Mouse (Mus musculus) CH12.LX (cell line): Measurements from ENCODE around the gene Aldh6a1. TPM values are rescaled to one million over a fixed set of nuclear protein-coding genes. Genes with fewer than 3 reads are reported as not detected.

ENCODE experiments used
- DNase-seq: peaks from one replicate; pipeline ENCODE4 v3.0.0-alpha.2; 2013; ENCODE audit errors: extremely low read depth
- H3K27ac ChIP-seq: 2 replicates; pipeline ENCODE4 v1.5.1; 2012; ENCODE audit warnings: low read depth, mild to moderate bottlenecking, control low read depth, moderate library complexity; ENCODE audit not compliant: insufficient read depth
- H3K27me3 ChIP-seq: replicated peaks from 2 replicates; pipeline ENCODE3; 2012; ENCODE audit warnings: inconsistent platforms
- H3K36me3 ChIP-seq, 2 experiments: replicated peaks in 1 of 2; 2 replicates each; pipeline versions ENCODE3 to v1.6.1; 2012; ENCODE audit warnings: inconsistent platforms in 1 of 2, low read length in 1 of 2, mild to moderate bottlenecking in 1 of 2, mixed read lengths in 1 of 2, moderate library complexity in 1 of 2; ENCODE audit not compliant: control insufficient read depth in 1 of 2, insufficient read depth in 1 of 2
- H3K4me1 ChIP-seq, 2 experiments: 2 replicates each; pipeline ENCODE4 v1.6.1; 2012; ENCODE audit warnings: inconsistent platforms in 1 of 2, moderate library complexity in 1 of 2; ENCODE audit not compliant: insufficient read depth in 2 of 2, control insufficient read depth in 1 of 2
- H3K4me2 ChIP-seq: 2 replicates; pipeline ENCODE4 v1.6.1; 2012; ENCODE audit warnings: low read depth, mild to moderate bottlenecking, control low read depth; ENCODE audit not compliant: poor library complexity, insufficient read depth, severe bottlenecking
- H3K4me3 ChIP-seq, 3 experiments: fragments of 150-350 bp in 1 of 3; sonication (generic) in 1 of 3; replicated peaks in 1 of 3; 2 replicates each; pipeline versions ENCODE3 to v1.5.1; 2011 to 2012; ENCODE audit warnings: low read depth in 2 of 3, low read length in 2 of 3, mild to moderate bottlenecking in 2 of 3, moderate library complexity in 2 of 3, control low read depth in 1 of 3, improper control_type of control experiment in 1 of 3, inconsistent platforms in 1 of 3, mixed read lengths in 1 of 3; ENCODE audit not compliant: poor library complexity in 1 of 3
- H3K79me2 ChIP-seq: replicated peaks from 2 replicates; pipeline ENCODE4 v1.6.1; 2012; ENCODE audit warnings: mild to moderate bottlenecking, moderate library complexity; ENCODE audit not compliant: control insufficient read depth, poor library complexity, insufficient read depth, severe bottlenecking; ENCODE audit errors: extremely low read depth
- H3K9ac ChIP-seq: 2 replicates; pipeline ENCODE4 v1.6.1; 2012; ENCODE audit warnings: low read depth, mild to moderate bottlenecking, control low read depth, moderate library complexity; ENCODE audit not compliant: insufficient read depth
- H3K9me3 ChIP-seq: replicated peaks from 2 replicates; pipeline ENCODE3; 2012; ENCODE audit warnings: low read length, inconsistent platforms, mixed read lengths
- CHD2 ChIP-seq: IDR thresholded peaks from 2 replicates; pipeline ENCODE4 v1.6.1; 2011; ENCODE audit warnings: low read length, improper control_type of control experiment
- CTCF ChIP-seq, 2 experiments: IDR thresholded peaks in 1 of 2; conservative IDR thresholded peaks in 1 of 2; 2 replicates each; pipeline ENCODE4 v1.5.1; 2011 to 2012; ENCODE audit warnings: low read depth in 2 of 2, low read length in 2 of 2, improper control_type of control experiment in 1 of 2, inconsistent platforms in 1 of 2, mild to moderate bottlenecking in 1 of 2, moderate library complexity in 1 of 2
- EP300 ChIP-seq: IDR thresholded peaks from 2 replicates; pipeline ENCODE4 v1.6.1; 2011; ENCODE audit warnings: low read length, improper control_type of control experiment
- GABPA ChIP-seq: IDR thresholded peaks from 2 replicates; pipeline ENCODE4 v1.6.1; 2012; ENCODE audit warnings: low read depth, low read length, improper control_type of control experiment, inconsistent platforms; ENCODE audit not compliant: insufficient replicate concordance
- HCFC1 ChIP-seq: IDR thresholded peaks from 2 replicates; pipeline ENCODE4 v1.6.1; 2012; ENCODE audit warnings: low read depth, mild to moderate bottlenecking, inconsistent platforms, low read length, improper control_type of control experiment
- KAT2A ChIP-seq: IDR thresholded peaks from 2 replicates; pipeline ENCODE4 v1.6.1; 2012; ENCODE audit warnings: low read length, improper control_type of control experiment, inconsistent platforms; ENCODE audit not compliant: insufficient replicate concordance
- MAX ChIP-seq: IDR thresholded peaks from 2 replicates; pipeline ENCODE4 v1.6.1; 2011; ENCODE audit warnings: low read length, improper control_type of control experiment
- MAZ ChIP-seq: IDR thresholded peaks from 2 replicates; pipeline ENCODE4 v1.6.1; 2012; ENCODE audit warnings: low read depth, mild to moderate bottlenecking, inconsistent platforms, low read length, improper control_type of control experiment, moderate library complexity
- MEF2A ChIP-seq: IDR thresholded peaks from 2 replicates; pipeline ENCODE4 v1.6.1; 2014; ENCODE audit warnings: low read depth, mild to moderate bottlenecking, inconsistent platforms, low read length, improper control_type of control experiment, borderline replicate concordance
- PAX5 ChIP-seq: IDR thresholded peaks from 2 replicates; pipeline ENCODE4 v1.6.1; 2012; ENCODE audit warnings: low read length, inconsistent platforms, mixed read lengths
- POLR2A ChIP-seq: IDR thresholded peaks from 2 replicates; pipeline ENCODE4 v1.6.1; 2011; ENCODE audit warnings: low read depth, mild to moderate bottlenecking, improper control_type of control experiment, low read length
- SIN3A ChIP-seq: IDR thresholded peaks from 2 replicates; pipeline ENCODE4 v1.6.1; 2012; ENCODE audit warnings: low read length, improper control_type of control experiment, inconsistent platforms
- SMC3 ChIP-seq: IDR thresholded peaks from 2 replicates; pipeline ENCODE4 v1.6.1; 2011; ENCODE audit warnings: low read depth, low read length, improper control_type of control experiment
- TCF12 ChIP-seq: IDR thresholded peaks from 2 replicates; pipeline ENCODE4 v1.6.1; 2014; ENCODE audit warnings: low read depth, mild to moderate bottlenecking, inconsistent platforms, low read length, improper control_type of control experiment
- USF1 ChIP-seq: IDR thresholded peaks from 2 replicates; pipeline ENCODE4 v1.6.1; 2014; ENCODE audit warnings: low read depth, mild to moderate bottlenecking, inconsistent platforms, low read length, improper control_type of control experiment
- ZKSCAN1 ChIP-seq: IDR thresholded peaks from 2 replicates; pipeline ENCODE4 v1.6.1; 2012; ENCODE audit warnings: low read depth, inconsistent platforms, low read length, improper control_type of control experiment, borderline replicate concordance
- ZNF384 ChIP-seq: IDR thresholded peaks from 2 replicates; pipeline ENCODE4 v1.6.1; 2012; ENCODE audit warnings: low read depth, low read length, improper control_type of control experiment, inconsistent platforms
- dilution Hi-C: fragments of 300-500 bp; cut with MboI; formaldehyde crosslinking; loops from 2 replicates; pipeline ENCODE4 v1.14.3; 2020; ENCODE audit warnings: low sequenced_read_pairs; ENCODE audit not compliant: extremely low pct_unique_long_range_greater_than_20kb, extremely low pct_ligation_motif_present
- in situ Hi-C: fragments of 300-500 bp; cut with MboI; formaldehyde crosslinking; loops from 3 replicates; pipeline ENCODE4 v1.14.3; 2019; ENCODE audit warnings: low sequenced_read_pairs, low pct_ligation_motif_present, low pct_unique_long_range_greater_than_20kb, mixed read lengths
- polyA plus RNA-seq: library from polyadenylated mRNA; unstranded; fragments of >175 nt; gene quantifications from 2 replicates; pipeline ENCODE4 v1.2.1, GENCODE M21; 2012; ENCODE audit warnings: low read depth; ENCODE audit not compliant: insufficient read length
- total RNA-seq, 2 experiments: library from RNA; depleted of rRNA; stranded (reverse); fragments of 300-350 nt in 1 of 2; fragments of >200 nt in 1 of 2; gene quantifications; 2 replicates each; pipeline ENCODE4 v1.2.3; 2012 to 2014

Gene Aldh6a1
- total and polyA plus RNA-seq, 3 experiments: 1.6 to 4.6 (median 2.2) TPM

DNA sequence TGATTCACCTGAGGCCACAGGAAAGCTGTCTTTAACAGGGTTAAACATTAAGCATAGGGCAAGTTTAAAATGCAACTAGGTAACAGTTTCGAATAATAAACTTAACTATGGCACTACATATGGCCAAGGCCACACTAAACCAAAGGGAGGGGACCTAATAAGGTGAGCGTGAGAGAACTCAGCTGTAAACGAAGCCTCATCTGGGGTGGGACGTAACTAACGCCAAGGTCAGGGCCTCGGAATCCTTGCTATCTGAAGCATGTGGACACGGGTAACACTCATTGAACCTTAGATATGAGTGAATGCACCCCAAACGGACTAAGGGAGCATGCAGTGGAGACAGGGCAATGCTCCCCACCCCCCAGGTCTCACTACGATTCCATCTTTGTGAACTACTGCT lies 47.9 kb downstream of the Aldh6a1 start:
- TF ChIP-seq MEF2A (no peak), HCFC1 (no peak), MAX (no peak), MAZ (no peak), ZKSCAN1 (no peak), SIN3A (no peak), ZNF384 (no peak), POLR2A (no peak), PAX5 (no peak), CTCF (conservative IDR thresholded peaks at IDR 0.05 in 1 of 2, IDR thresholded peaks at IDR 0.05 in 1 of 2; ENCODE audit: low read depth in 2 of 2, low read length in 2 of 2) (no peak), CHD2 (no peak), SMC3 (no peak), TCF12 (no peak)
- in situ Hi-C loops: no loop called here
- Histone ChIP-seq H3K4me3 (no peak overlapping the region), H3K9me3 (peaks cover 2% of the 10 kb centered on the region), H3K79me2 (no peaks in the 10 kb centered on the region), H3K4me1 (peaks cover 0 to 7% of the 10 kb centered on the region in 2 experiments; a peak in 2 of 4 replicates), H3K9ac (no peak overlapping the region), H3K4me2 (no peak overlapping the region), H3K27me3 (no peaks in the 10 kb centered on the region), H3K27ac (no peak overlapping the region), H3K36me3 (no peaks in the 10 kb centered on the region)
- DNase-seq: no peak
- dilution Hi-C loops: no loop called here

DNA sequence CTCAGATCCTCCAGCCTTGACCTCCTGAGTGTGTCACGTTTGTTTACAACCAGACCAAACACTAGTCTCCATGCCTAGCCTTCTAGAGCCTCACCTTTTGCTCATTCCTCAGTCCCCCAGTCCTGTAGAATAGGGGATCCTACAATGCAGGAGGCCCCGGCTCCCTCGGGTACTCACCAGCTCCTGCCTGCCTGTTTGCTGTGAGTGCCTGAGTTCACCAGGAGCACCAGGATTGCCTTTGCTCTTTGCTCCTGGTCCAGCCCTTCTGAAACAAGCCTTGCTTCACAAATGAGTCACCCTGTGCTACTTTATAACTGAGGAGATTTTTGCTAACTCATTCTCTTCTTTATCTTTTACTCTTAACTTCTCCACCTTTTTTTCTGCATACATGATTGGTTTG lies 50.2 kb downstream of the Aldh6a1 start:
- DNase-seq: no peak
- no peaks in the 10 kb centered on the region for H3K79me2 ChIP-seq
- no peak overlapping the region for H3K4me2 ChIP-seq
- H3K4me1 ChIP-seq: peaks cover 0 to 7% of the 10 kb centered on the region in 2 experiments; a peak in 2 of 4 replicates
- no peaks in the 10 kb centered on the region for H3K27me3 ChIP-seq
- H3K27ac ChIP-seq: no peak overlapping the region
- in situ Hi-C loops: no loop called here
- no peak overlapping the region for H3K9ac ChIP-seq
- dilution Hi-C loops: no loop called here
- no peaks in the 10 kb centered on the region for H3K36me3 ChIP-seq
- TF ChIP-seq EP300 (no peak), TCF12 (no peak), KAT2A (no peak), USF1 (no peak), POLR2A (no peak), MEF2A (no peak), CHD2 (no peak), GABPA (no peak)
- TF ChIP-seq, all 38 proteins: peak for 0
- Histone ChIP-seq H3K4me3 (no peak overlapping the region), H3K9me3 (no peaks in the 10 kb centered on the region)
